Mouse (Mus musculus) MEL (cell line): Measurements from ENCODE around the gene Pi4k2a.

Experiments
- CHD2 ChIP-seq: IDR thresholded peaks from 2 replicates; pipeline ENCODE4 v1.6.1; 2011; ENCODE audit warnings: low read length, improper control_type of control experiment
- CTCF ChIP-seq, 3 experiments: IDR thresholded peaks in 2 of 3; conservative IDR thresholded peaks in 1 of 3; 2 replicates each; pipeline ENCODE4 v1.5.1; 2011 to 2012; ENCODE audit warnings: low read length in 3 of 3, low read depth in 2 of 3, mild to moderate bottlenecking in 2 of 3, improper control_type of control experiment in 1 of 3, inconsistent platforms in 1 of 3, mixed read lengths in 1 of 3, moderate library complexity in 1 of 3; ENCODE audit not compliant: control insufficient read depth in 1 of 3, insufficient read depth in 1 of 3, poor library complexity in 1 of 3, severe bottlenecking in 1 of 3
- ELF1 ChIP-seq: IDR thresholded peaks from 2 replicates; pipeline ENCODE4 v1.6.1; 2014; ENCODE audit warnings: low read depth, mild to moderate bottlenecking, inconsistent platforms, low read length, improper control_type of control experiment, moderate library complexity
- GATA1 ChIP-seq: IDR thresholded peaks from 2 replicates; pipeline ENCODE4 v1.6.1; 2011; ENCODE audit warnings: low read depth, low read length, improper control_type of control experiment
- JUND ChIP-seq: IDR thresholded peaks from 2 replicates; pipeline ENCODE4 v1.6.1; 2011; ENCODE audit warnings: low read depth, mild to moderate bottlenecking, improper control_type of control experiment, low read length
- KAT2A ChIP-seq: conservative IDR thresholded peaks from 2 replicates; pipeline ENCODE4 v1.6.1; 2012; ENCODE audit warnings: low read depth, low read length, improper control_type of control experiment, inconsistent platforms
- POLR2A ChIP-seq, 2 experiments: IDR thresholded peaks; 2 replicates each; pipeline ENCODE4 v1.6.1; 2011 to 2012; ENCODE audit warnings: low read length in 2 of 2, mild to moderate bottlenecking in 2 of 2, control low read depth in 1 of 2, improper control_type of control experiment in 1 of 2, low read depth in 1 of 2, moderate library complexity in 1 of 2; ENCODE audit not compliant: control insufficient read depth in 1 of 2, insufficient read depth in 1 of 2, poor library complexity in 1 of 2
- SMC3 ChIP-seq: IDR thresholded peaks from 2 replicates; pipeline ENCODE4 v1.6.1; 2011; ENCODE audit warnings: low read depth, low read length, improper control_type of control experiment
- TAL1 ChIP-seq: IDR thresholded peaks from 2 replicates; pipeline ENCODE4 v1.6.1; 2012; ENCODE audit warnings: mild to moderate bottlenecking, inconsistent platforms, low read length, moderate library complexity, mixed read lengths
- TBP ChIP-seq: IDR thresholded peaks from 2 replicates; pipeline ENCODE4 v1.8.0; 2011; ENCODE audit warnings: low read depth, low read length, improper control_type of control experiment
- USF1 ChIP-seq: IDR thresholded peaks from 2 replicates; pipeline ENCODE4 v1.6.1; 2014; ENCODE audit warnings: low read depth, mild to moderate bottlenecking, inconsistent platforms, low read length, improper control_type of control experiment, moderate library complexity
- USF2 ChIP-seq, 2 experiments: IDR thresholded peaks; 2 replicates each; pipeline ENCODE4 v1.6.1; 2011 to 2012; ENCODE audit warnings: improper control_type of control experiment in 2 of 2, low read length in 2 of 2, borderline replicate concordance in 1 of 2, inconsistent platforms in 1 of 2, low read depth in 1 of 2, mild to moderate bottlenecking in 1 of 2; ENCODE audit not compliant: insufficient read depth in 1 of 2
- ZC3H11A ChIP-seq: IDR thresholded peaks from 2 replicates; pipeline ENCODE4 v1.6.1; 2012; ENCODE audit warnings: low read depth, mild to moderate bottlenecking, inconsistent platforms, low read length, improper control_type of control experiment
- ZKSCAN1 ChIP-seq: IDR thresholded peaks from 2 replicates; pipeline ENCODE4 v1.6.1; 2012; ENCODE audit warnings: low read depth, mild to moderate bottlenecking, inconsistent platforms, low read length, improper control_type of control experiment, moderate library complexity

DNA sequence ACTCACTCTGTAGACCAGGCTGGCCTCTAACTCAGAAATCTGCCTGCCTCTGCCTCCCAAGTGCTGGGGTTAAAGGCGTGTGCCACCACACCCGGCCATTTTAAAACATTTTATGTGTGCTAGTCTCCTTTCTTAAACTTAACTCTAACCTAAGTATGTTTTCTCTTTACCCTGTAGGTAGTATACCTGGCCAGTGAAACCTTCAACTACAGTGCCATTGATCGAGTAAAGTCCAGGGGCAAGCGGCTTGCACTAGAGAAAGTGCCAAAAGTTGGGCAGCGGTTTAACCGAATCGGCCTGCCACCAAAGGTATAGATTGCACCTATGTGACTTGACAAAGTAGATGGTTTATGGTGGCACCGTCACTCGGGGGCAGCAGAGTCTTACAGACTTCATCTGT, 14.4 kb downstream of the Pi4k2a start:
- no peak for TF ChIP-seq TBP
- TF ChIP-seq CTCF (IDR thresholded peaks at IDR 0.05 in 2 of 3, conservative IDR thresholded peaks at IDR 0.05 in 1 of 3; ENCODE audit: control insufficient read depth in 1 of 3, insufficient read depth in 1 of 3, low read depth in 2 of 3, low read length in 3 of 3, poor library complexity in 1 of 3, severe bottlenecking in 1 of 3) = no peak
- TF ChIP-seq KAT2A = no peak
- no peak for TF ChIP-seq USF1
- TF ChIP-seq TAL1 = no peak
- TF ChIP-seq GATA1 = no peak
- TF ChIP-seq ZC3H11A = no peak
- TF ChIP-seq CHD2 = no peak
- no peak for TF ChIP-seq POLR2A (IDR thresholded peaks at IDR 0.05; ENCODE audit: control insufficient read depth in 1 of 2, insufficient read depth in 1 of 2, low read depth in 1 of 2, low read length in 2 of 2, poor library complexity in 1 of 2)
- TF ChIP-seq ZKSCAN1 = no peak
- no peak for TF ChIP-seq SMC3
- TF ChIP-seq JUND = no peak
- TF ChIP-seq USF2 (IDR thresholded peaks at IDR 0.05; ENCODE audit: borderline replicate concordance in 1 of 2, insufficient read depth in 1 of 2, low read depth in 1 of 2, low read length in 2 of 2) = no peak
- no peak for TF ChIP-seq ELF1
